Mouse (Mus musculus) mammary gland, adult 2 months (tissue): Measurements from ENCODE around the gene Ankra2. TPM values are rescaled to one million over a fixed set of nuclear protein-coding genes. Genes with fewer than 3 reads are reported as not detected.

Experiments
- polyA plus RNA-seq: library from polyadenylated mRNA; depleted of rRNA; stranded (reverse); fragments of >200 nt; gene quantifications from 2 replicates; pipeline ENCODE4 v1.2.3, GENCODE M21; 2012; ENCODE audit warnings: low replicate concordance; rRNA removed

Ankra2 gene
- 8.3 and 12.5 TPM in 2 replicates for polyA plus RNA-seq

GRCm38 (mm10) chr13:98262636-98263457 is at the start of gene Ankra2, which contains the start of gene Utp15:
Ankra2 (plus strand) TSS chr13:98263074.
Utp15 (minus strand) TSS chr13:98263041.

GRCm38 (mm10) chr13:98279686-98280085 is 16.8 kb downstream of the Ankra2 start, which contains the start of gene Gm21976:
Gm21976 (plus strand) TSS chr13:98279887.

GRCm38 (mm10) chr13:98316480-98317245 is 53.8 kb downstream of the Ankra2 start, which contains the start of gene Btf3:
Btf3 (minus strand) TSS chr13:98317006.

Other genes starting within 250 kb of the Ankra2 start
- gene Arhgef28, start 56.6 kb upstream of the Ankra2 start, polyA plus RNA-seq: 4.5 and 7.4 TPM in 2 replicates
- gene Utp15, start within 50 bp of the Ankra2 start, polyA plus RNA-seq: 4.4 and 8.1 TPM in 2 replicates
- not detected in 2 replicates for gene Gm21976, start 16.8 kb downstream of the Ankra2 start, polyA plus RNA-seq
- 97.0 and 141 TPM in 2 replicates for gene Btf3, start 53.9 kb downstream of the Ankra2 start, polyA plus RNA-seq
- 0.06 and 0.17 TPM in 2 replicates for gene Foxd1, start 91.2 kb downstream of the Ankra2 start, polyA plus RNA-seq
- 0.69 and 1.5 TPM in 2 replicates for gene Gm10320, start 228.9 kb downstream of the Ankra2 start, polyA plus RNA-seq